Mouse (Mus musculus) brain, embryonic 18.5 days (tissue): ENCODE data around the gene Xpot.

Experiments used
- DNase-seq: peaks from one replicate; pipeline ENCODE4 v3.0.0-alpha.2; 2012; ENCODE audit warnings: low read depth, low spot score

Gene Xpot

DNA sequence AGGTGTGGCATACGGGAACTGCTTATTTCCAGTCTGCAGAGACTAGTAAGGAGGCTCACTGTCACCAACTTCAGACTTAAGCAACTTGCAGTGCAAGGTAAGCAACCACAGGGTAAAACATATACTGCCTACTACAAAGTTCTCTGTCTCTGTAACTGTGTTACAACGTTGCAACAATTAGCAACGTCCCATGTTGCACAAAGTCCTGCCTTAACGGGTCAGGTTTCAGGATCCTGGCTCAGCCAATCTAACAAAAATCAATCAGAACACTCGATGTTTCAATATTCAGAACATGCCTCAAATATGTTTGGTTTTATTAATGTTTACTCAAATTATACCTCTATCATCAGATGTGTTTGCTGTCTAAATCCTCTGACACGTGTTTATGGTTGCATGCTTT is 3.7 kb downstream of the Xpot start:
- DNase-seq = no peak

DNA sequence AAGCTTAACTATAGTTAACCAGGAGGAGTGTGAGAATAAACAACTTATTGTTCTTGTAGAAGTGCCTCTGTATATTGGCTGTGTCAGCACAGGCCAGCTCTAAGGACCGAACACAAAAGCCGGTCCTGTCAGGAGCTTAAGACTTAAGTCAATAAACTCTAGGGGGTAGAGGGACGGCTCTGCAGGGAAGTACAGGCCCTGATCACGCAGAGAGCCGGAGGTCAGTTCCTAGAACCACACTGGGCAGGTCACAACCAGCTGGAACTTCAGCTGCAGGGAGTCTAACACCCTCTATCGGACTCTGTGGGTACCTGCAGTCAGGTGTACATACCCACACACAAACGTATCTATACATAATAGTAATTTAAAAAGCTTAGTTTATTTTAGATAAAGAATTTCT is 10.2 kb downstream of the Xpot start:
- no peak for DNase-seq

DNA sequence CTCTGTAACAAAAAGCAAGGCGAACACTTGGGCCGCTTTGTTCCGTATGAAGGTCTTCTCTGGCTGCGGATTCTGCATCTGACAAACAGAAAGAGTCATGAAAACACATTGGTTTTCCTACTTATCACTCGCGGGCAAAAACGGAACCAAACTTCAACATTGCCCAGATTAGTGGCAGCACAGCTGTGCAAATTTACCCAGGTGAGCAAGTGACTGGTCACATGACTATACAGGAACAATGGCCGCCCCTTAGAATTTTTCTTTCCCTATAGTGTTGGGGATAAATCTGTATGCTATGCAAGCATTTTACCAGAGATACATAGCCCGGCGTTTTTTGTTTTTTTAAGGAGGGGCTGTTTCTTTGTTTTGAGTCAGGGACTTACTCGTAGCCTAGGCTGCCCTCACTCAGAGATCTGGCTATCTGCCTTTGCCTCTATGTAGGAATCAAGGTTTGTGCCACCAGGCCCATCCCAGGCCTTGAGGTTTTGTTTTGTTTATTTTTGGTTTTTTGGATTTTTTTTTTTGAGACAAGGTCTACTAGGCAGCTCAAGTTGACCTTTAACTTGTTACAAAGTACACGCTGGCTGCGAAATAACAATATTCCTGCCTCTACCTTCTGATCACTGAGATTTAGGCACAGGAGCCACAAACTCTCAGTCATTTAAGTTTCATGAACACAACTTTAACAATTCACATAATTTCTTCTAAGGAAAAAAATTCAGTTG is 10.8 kb downstream of the Xpot start:
- no peak for DNase-seq

DNA sequence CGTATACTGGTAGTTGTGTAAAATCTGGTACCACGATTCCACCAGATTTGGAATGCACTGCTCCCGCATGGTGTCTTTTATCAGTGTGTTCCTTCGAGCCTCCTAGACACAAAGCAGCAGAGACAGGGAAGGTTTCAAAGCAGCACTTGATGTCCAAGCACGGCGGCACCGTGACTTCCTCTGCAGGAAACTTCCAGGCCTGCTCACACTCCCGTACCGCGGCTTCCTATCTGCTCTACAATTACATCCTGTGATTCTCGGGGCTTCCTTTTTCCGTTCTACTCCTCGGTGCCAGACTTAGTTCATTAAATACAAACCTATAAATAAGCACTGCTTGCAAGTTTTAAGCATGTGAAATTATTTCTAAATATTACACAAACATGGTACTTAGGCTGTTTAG is 12.6 kb downstream of the Xpot start:
- no peak for DNase-seq

DNA sequence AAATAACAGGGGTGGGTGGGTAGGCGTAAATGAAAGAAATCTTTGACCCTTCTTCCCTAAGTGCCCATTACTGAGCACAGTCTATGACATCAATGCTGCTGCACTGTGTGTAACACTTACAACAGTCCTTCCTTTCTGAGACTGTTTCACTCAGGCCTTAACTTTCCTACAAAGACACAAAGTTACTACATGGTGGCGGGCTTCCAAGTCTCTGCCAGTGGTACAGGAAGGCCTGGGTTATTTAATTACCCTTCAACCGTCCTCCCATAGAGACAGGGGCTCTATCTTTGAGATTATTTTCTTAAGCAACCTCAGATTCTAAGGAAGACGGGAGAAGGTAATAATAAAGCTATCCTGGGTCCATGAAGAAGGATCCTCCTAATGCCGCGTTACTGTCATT is 13.7 kb downstream of the Xpot start:
- no peak for DNase-seq

GRCm38 (mm10) chr10:121611587-121611986 is 14.5 kb downstream of the Xpot start:
- no peak for DNase-seq

GRCm38 (mm10) chr10:121608177-121608576 is 18.0 kb downstream of the Xpot start:
- no peak for DNase-seq

GRCm38 (mm10) chr10:121604632-121605344 is 21.3 kb downstream of the Xpot start:
- DNase-seq = no peak

- no peak for DNase-seq
Measured at GRCm38 (mm10) chr10:121603556-121603955, 22.6 kb downstream of the Xpot start.

- DNase-seq = no peak
Measured at GRCm38 (mm10) chr10:121601272-121601671, 24.9 kb downstream of the Xpot start.

DNA sequence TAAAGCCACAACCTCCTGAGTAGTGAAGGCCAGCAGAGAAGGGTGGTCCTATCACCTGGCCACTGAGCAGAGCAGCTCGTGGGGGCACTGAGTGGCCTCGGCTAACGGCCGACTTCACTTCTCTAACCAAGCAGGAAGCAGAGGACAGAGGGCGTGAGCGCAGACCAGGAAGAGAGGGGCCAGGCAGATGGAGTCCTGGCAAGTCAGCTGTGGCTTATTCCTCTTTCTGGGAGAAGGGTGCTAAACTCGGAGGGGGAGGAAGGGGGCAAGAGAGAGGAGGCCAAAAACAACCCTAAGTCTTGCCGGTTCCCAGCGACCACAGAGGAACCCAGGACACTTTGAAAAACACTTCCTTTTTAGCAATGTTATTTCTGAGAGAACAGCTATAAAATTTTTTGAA is 29.6 kb downstream of the Xpot start:
- no peak for DNase-seq

GRCm38 (mm10) chr10:121591106-121591505 is 35.0 kb downstream of the Xpot start:
- DNase-seq = no peak

DNA sequence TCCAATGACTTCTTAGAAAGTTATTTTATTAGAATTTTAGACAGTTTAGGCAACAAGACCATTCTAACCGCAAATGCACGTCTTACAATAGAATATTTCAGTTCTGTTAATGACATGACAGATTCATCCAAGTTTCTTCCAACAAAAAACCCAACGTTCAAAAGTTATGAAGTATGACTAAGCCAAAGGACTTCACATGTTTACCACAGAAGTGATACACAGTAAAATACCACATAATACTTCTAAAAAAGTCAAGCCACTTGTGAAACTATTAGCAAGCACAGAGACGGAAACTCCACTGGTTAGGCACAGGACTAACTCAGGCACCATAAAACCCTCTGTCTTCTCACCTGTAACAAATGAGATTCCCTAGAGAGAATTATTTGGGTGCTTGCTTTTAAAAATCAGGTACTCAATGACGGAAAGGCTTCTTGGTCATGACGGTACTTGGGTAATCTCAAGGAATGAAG is 38.7 kb downstream of the Xpot start:
- DNase-seq = no peak

DNA sequence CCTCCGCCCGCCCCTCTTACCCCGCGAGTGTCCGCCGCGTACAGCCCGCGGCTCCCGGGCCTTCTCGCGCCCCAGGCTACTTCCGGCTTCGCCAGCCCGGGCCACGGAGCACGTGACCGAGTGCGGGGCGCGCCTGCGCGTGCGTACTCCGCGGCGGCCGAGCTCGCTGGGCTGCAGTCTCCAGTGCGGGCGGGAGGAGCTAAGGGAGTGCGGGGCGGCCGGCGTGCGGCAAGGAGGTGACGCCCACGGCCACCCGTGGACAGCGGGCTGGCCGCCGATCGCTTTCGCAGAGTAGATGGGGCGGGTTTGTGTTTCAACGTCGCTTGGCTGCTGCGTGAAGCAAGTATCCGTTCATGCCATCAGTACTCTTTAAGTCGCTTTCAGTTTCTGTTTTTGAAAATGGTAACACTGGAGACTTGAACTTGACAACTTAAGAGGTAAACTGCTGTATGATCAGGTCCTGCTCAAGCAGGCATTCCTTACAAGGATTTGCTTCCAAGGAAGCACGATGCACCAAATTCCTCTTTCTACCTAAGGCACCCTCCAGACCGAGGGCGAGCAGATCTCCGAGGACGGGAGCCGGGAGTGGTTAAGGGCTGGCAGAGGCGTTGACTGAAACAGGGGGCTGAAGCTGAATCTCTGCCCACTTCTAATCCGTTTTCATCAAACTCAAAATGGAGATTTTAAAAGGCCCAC is 39.3 kb downstream of the Xpot start, which contains the start of gene Tbk1:
Gene Tbk1 (minus strand): TSS at position 113 of the 696 bp plus-strand sequence.
- peak; percentile 69 for DNase-seq

DNA sequence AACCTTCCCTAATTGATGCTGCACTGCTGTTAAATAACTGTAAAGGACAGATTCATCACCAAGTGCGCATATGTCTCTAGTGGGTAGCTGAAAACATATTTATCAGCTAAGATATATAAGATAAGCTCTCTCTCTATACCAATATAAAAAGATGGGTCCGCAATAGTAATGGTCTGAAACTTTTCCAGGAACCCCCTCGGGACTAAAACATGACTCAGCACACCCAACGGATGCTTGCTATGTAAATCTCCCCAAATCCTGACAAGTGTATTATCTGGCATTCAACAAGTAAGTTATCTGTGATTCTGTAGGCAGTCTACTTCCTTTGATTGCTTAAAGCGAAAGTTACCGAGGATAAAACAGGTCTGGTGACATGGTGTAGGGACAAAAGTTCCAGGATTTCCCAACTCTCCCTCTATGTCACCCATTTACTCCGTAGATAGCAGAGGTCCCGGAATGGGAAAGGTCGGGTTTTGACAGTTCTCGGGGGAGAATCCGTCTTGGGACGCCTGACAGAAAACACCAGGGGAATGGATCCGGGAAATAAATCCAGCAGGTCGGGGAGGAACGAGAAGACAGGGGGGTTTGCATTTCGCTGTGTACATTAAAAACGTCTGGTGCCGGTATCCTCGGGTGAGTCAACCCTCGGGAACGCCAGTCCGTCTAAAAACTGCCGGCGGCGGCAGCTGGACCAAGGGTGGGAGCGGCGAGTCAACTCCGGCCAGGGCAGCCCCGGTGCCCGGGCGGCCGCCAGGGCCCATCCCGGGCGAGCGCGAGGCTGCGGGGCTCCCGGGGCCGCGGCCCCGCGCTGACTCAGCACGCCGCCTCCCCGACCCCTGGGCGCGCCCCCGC is 40.1 kb downstream of the Xpot start:
- DNase-seq = no peak

GRCm38 (mm10) chr10:121585056-121585790 is 40.9 kb downstream of the Xpot start:
- DNase-seq = no peak

GRCm38 (mm10) chr10:121584033-121584432 is 42.1 kb downstream of the Xpot start:
- no peak for DNase-seq

- DNase-seq = no peak
Measured at GRCm38 (mm10) chr10:121583016-121583415, 43.1 kb downstream of the Xpot start.

DNA sequence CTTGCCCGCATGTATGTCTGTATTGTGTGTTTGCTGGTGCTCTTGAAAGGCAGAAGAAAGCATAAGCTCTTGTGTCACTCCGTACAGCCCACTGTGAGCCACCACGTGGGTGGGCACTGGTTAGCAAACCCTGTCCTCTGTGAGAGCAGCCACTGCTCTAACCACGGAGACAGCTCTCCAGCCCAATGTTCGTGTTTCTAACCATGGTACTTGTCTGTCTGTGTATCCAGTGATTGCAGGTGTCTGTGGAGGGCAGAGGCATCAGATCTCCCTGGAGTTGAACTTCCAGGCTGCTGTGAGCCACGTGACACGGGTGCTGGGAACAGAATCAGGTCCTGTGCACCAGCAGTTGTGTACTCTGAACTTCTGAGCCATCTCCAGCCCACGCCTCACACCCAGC is 43.8 kb downstream of the Xpot start:
- no peak for DNase-seq

DNA sequence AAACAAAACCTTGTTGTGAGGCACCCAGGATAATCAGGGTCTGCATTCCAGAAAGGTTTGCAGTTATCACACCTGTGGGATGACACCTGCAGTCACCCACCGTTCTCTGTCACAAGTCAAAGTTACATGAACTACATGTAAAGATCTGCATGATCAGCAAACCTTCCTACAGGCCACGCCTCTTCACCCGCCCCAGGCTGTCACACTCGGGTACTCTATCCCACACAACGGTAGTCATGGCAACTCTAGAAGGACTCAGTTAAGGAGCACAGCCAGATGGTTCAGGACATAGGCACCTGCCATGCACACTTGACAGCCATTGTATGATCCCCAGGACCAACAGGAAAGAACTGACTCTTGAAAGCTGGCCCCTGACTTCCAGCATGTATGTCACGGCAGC is 44.7 kb downstream of the Xpot start:
- no peak for DNase-seq

GRCm38 (mm10) chr10:121580381-121580780 is 45.8 kb downstream of the Xpot start:
- DNase-seq = no peak
